Mouse (Mus musculus) MEL (cell line): ENCODE data around the gene Pdk2. TPM values are rescaled to one million over a fixed set of nuclear protein-coding genes. Genes with fewer than 3 reads are reported as not detected.

Experiments used
- DNase-seq: peaks from one replicate; pipeline ENCODE4 v3.0.0; 2011; ENCODE audit warnings: low read depth, low spot score
- H3K27ac ChIP-seq: 2 replicates; pipeline ENCODE4 v1.5.1; 2012; ENCODE audit warnings: low read depth, mild to moderate bottlenecking, control low read depth, low read length, moderate library complexity; ENCODE audit not compliant: control insufficient read depth
- H3K27me3 ChIP-seq, 2 experiments: fragments of 150-350 bp in 1 of 2; sonication (generic) in 1 of 2; 2 replicates each; pipeline ENCODE4 v1.6.1; 2012; ENCODE audit warnings: low read length in 2 of 2, mild to moderate bottlenecking in 2 of 2, improper control_type of control experiment in 1 of 2, moderate library complexity in 1 of 2; ENCODE audit not compliant: insufficient read depth in 2 of 2, control insufficient read depth in 1 of 2
- H3K36me3 ChIP-seq, 2 experiments: 2 replicates each; pipeline ENCODE4 v1.6.1; 2012 to 2014; ENCODE audit warnings: low read length in 2 of 2, improper control_type of control experiment in 1 of 2, inconsistent platforms in 1 of 2, mild to moderate bottlenecking in 1 of 2; ENCODE audit not compliant: insufficient read depth in 2 of 2, control insufficient read depth in 1 of 2
- H3K4me1 ChIP-seq, 2 experiments: fragments of 150-350 bp in 1 of 2; sonication (generic) in 1 of 2; 2 replicates each; pipeline ENCODE4 v1.6.1; 2012; ENCODE audit warnings: low read length in 2 of 2, improper control_type of control experiment in 1 of 2, mild to moderate bottlenecking in 1 of 2; ENCODE audit not compliant: insufficient read depth in 2 of 2, control insufficient read depth in 1 of 2
- H3K4me3 ChIP-seq, 2 experiments: fragments of 150-350 bp in 1 of 2; sonication (generic) in 1 of 2; 2 replicates each; pipeline ENCODE4 v1.5.1; 2012; ENCODE audit warnings: low read depth in 2 of 2, low read length in 2 of 2, mild to moderate bottlenecking in 2 of 2, moderate library complexity in 2 of 2, control low read depth in 1 of 2, improper control_type of control experiment in 1 of 2; ENCODE audit not compliant: control insufficient read depth in 1 of 2, insufficient read depth in 1 of 2
- H3K79me2 ChIP-seq: 2 replicates; pipeline ENCODE4 v1.6.1; 2012; ENCODE audit warnings: mild to moderate bottlenecking, low read length, moderate library complexity; ENCODE audit not compliant: control insufficient read depth, poor library complexity, insufficient read depth
- H3K9ac ChIP-seq: 2 replicates; pipeline ENCODE4 v1.6.1; 2012; ENCODE audit warnings: low read depth, mild to moderate bottlenecking, control low read depth, low read length, moderate library complexity; ENCODE audit not compliant: control insufficient read depth, poor library complexity, severe bottlenecking
- H3K9me3 ChIP-seq: fragments of 150-350 bp; sonication (generic); replicated peaks from 2 replicates; pipeline ENCODE4 v1.6.1; 2012; ENCODE audit warnings: mild to moderate bottlenecking, low read length, improper control_type of control experiment, moderate library complexity; ENCODE audit not compliant: insufficient read depth
- CHD1 ChIP-seq: IDR thresholded peaks from 2 replicates; pipeline ENCODE4 v1.6.1; 2012; ENCODE audit warnings: low read depth, mild to moderate bottlenecking, inconsistent platforms, low read length, improper control_type of control experiment
- CHD2 ChIP-seq: IDR thresholded peaks from 2 replicates; pipeline ENCODE4 v1.6.1; 2011; ENCODE audit warnings: low read length, improper control_type of control experiment
- E2F4 ChIP-seq: IDR thresholded peaks from 2 replicates; pipeline ENCODE4 v1.6.1; 2011; ENCODE audit warnings: low read depth, low read length, improper control_type of control experiment, borderline replicate concordance
- ELF1 ChIP-seq: IDR thresholded peaks from 2 replicates; pipeline ENCODE4 v1.6.1; 2014; ENCODE audit warnings: low read depth, mild to moderate bottlenecking, inconsistent platforms, low read length, improper control_type of control experiment, moderate library complexity
- EP300 ChIP-seq, 2 experiments: IDR thresholded peaks; 2 replicates each; pipeline ENCODE4 v1.6.1; 2011; ENCODE audit warnings: improper control_type of control experiment in 2 of 2, low read length in 2 of 2, low read depth in 1 of 2, mild to moderate bottlenecking in 1 of 2
- ETS1 ChIP-seq: IDR thresholded peaks from 2 replicates; pipeline ENCODE4 v1.6.1; 2012; ENCODE audit warnings: low read depth, mild to moderate bottlenecking, inconsistent platforms, low read length, improper control_type of control experiment, moderate library complexity
- GABPA ChIP-seq: IDR thresholded peaks from 2 replicates; pipeline ENCODE4 v1.6.1; 2012; ENCODE audit warnings: low read depth, mild to moderate bottlenecking, inconsistent platforms, low read length, improper control_type of control experiment, moderate library complexity
- GATA1 ChIP-seq: IDR thresholded peaks from 2 replicates; pipeline ENCODE4 v1.6.1; 2011; ENCODE audit warnings: low read depth, low read length, improper control_type of control experiment
- JUND ChIP-seq: IDR thresholded peaks from 2 replicates; pipeline ENCODE4 v1.6.1; 2011; ENCODE audit warnings: low read depth, mild to moderate bottlenecking, improper control_type of control experiment, low read length
- MAX ChIP-seq: IDR thresholded peaks from 2 replicates; pipeline ENCODE4 v1.6.1; 2011; ENCODE audit warnings: low read length, improper control_type of control experiment
- MXI1 ChIP-seq: IDR thresholded peaks from 2 replicates; pipeline ENCODE4 v1.6.1; 2011; ENCODE audit warnings: mild to moderate bottlenecking, low read depth, low read length, improper control_type of control experiment
- MYB ChIP-seq: IDR thresholded peaks from 2 replicates; pipeline ENCODE4 v1.6.1; 2011; ENCODE audit warnings: mild to moderate bottlenecking, low read depth, low read length, improper control_type of control experiment
- NELFE ChIP-seq: IDR thresholded peaks from 2 replicates; pipeline ENCODE4 v1.6.1; 2011; ENCODE audit warnings: low read depth, low read length, improper control_type of control experiment
- NRF1 ChIP-seq: IDR thresholded peaks from 2 replicates; pipeline ENCODE4 v1.6.1; 2014; ENCODE audit warnings: low read depth, mild to moderate bottlenecking, inconsistent platforms, low read length, improper control_type of control experiment, moderate library complexity; ENCODE audit not compliant: poor library complexity, insufficient read depth, severe bottlenecking
- POLR2A ChIP-seq, 2 experiments: IDR thresholded peaks; 2 replicates each; pipeline ENCODE4 v1.6.1; 2011 to 2012; ENCODE audit warnings: low read length in 2 of 2, mild to moderate bottlenecking in 2 of 2, control low read depth in 1 of 2, improper control_type of control experiment in 1 of 2, low read depth in 1 of 2, moderate library complexity in 1 of 2; ENCODE audit not compliant: control insufficient read depth in 1 of 2, insufficient read depth in 1 of 2, poor library complexity in 1 of 2
- POLR2AphosphoS2 ChIP-seq: IDR thresholded peaks from 2 replicates; pipeline ENCODE4 v1.6.1; 2011; ENCODE audit warnings: low read length, improper control_type of control experiment
- SIN3A ChIP-seq: IDR thresholded peaks from 2 replicates; pipeline ENCODE4 v1.6.1; 2012; ENCODE audit warnings: low read length, improper control_type of control experiment, inconsistent platforms
- SMC3 ChIP-seq: IDR thresholded peaks from 2 replicates; pipeline ENCODE4 v1.6.1; 2011; ENCODE audit warnings: low read depth, low read length, improper control_type of control experiment
- TCF12 ChIP-seq: IDR thresholded peaks from 2 replicates; pipeline ENCODE4 v1.6.1; 2014; ENCODE audit warnings: low read depth, mild to moderate bottlenecking, inconsistent platforms, low read length, improper control_type of control experiment, moderate library complexity
- ZKSCAN1 ChIP-seq: IDR thresholded peaks from 2 replicates; pipeline ENCODE4 v1.6.1; 2012; ENCODE audit warnings: low read depth, mild to moderate bottlenecking, inconsistent platforms, low read length, improper control_type of control experiment, moderate library complexity
- ZMIZ1 ChIP-seq: IDR thresholded peaks from 2 replicates; pipeline ENCODE4 v1.6.1; 2012; ENCODE audit warnings: low read depth, mild to moderate bottlenecking, inconsistent platforms, low read length, improper control_type of control experiment, moderate library complexity
- ZNF384 ChIP-seq: IDR thresholded peaks from 2 replicates; pipeline ENCODE4 v1.6.1; 2012; ENCODE audit warnings: low read depth, mild to moderate bottlenecking, inconsistent platforms, low read length, improper control_type of control experiment
- polyA plus RNA-seq, 2 experiments: library from polyadenylated mRNA; stranded (reverse) in 1 of 2; unstranded in 1 of 2; fragments of >175 nt in 1 of 2; fragments of >200 nt in 1 of 2; gene quantifications; 2 replicates each; pipeline versions ENCODE4 v1.2.1 to v1.2.4; 2012; ENCODE audit warnings: low replicate concordance in 2 of 2, low read depth in 1 of 2; ENCODE audit not compliant: insufficient read length in 2 of 2, insufficient read depth in 1 of 2, missing spikeins in 1 of 2
- total RNA-seq: library from RNA; depleted of rRNA; stranded (reverse); fragments of 300-350 nt; gene quantifications from 2 replicates; pipeline ENCODE4 v1.2.3, GENCODE M21; 2012

Pdk2 gene
- total and polyA plus RNA-seq, 3 experiments = 0.81 to 8.0 TPM; not detected in 1

GRCm38 (mm10) chr11:94994947-94995772, 46.0 kb downstream of the Pdk2 start:
- peaks cover 41 to 67% of the 10 kb centered on the region in 2 experiments for H3K4me1 ChIP-seq
- peak overlapping the region; percentile 79 to 87 for H3K4me3 ChIP-seq
- DNase-seq = peak; percentile 37
- H3K27me3 ChIP-seq = no peaks in the 10 kb centered on the region
- H3K79me2 ChIP-seq = peaks cover 91% of the 10 kb centered on the region
- H3K9ac ChIP-seq = peak overlapping the region; percentile 97
- no peaks in the 10 kb centered on the region for H3K9me3 ChIP-seq
- peaks cover 6 to 54% of the 10 kb centered on the region in 2 experiments; a peak in 3 of 4 replicates for H3K36me3 ChIP-seq
- H3K27ac ChIP-seq = peak overlapping the region; percentile 75
- TF ChIP-seq ZNF384 (peak; percentile 53; the same call in 1 of the 2 replicates), GATA1 (peak; percentile 58; the same call in 1 of the 2 replicates), CHD2 (no peak), JUND (no peak), NRF1 (peak; percentile 56; the same call in 1 of the 2 replicates), MXI1 (peak; percentile 23; the same call in 1 of the 2 replicates), POLR2AphosphoS2 (no peak), ZKSCAN1 (no peak), ETS1 (peak; percentile 35; the same call in 1 of the 2 replicates), GABPA (no peak), POLR2A (IDR thresholded peaks at IDR 0.05; ENCODE audit: control insufficient read depth in 1 of 2, insufficient read depth in 1 of 2, low read depth in 1 of 2, low read length in 2 of 2, poor library complexity in 1 of 2) (no peak; a peak in 1 of 4 replicates)

GRCm38 (mm10) chr11:94994208-94994814, 46.8 kb downstream of the Pdk2 start:
- Histone ChIP-seq H3K9me3 (no peaks in the 10 kb centered on the region), H3K9ac (peak overlapping the region; percentile 97), H3K79me2 (peaks cover 90% of the 10 kb centered on the region), H3K4me3 (peak overlapping the region; percentile 79 to 87), H3K27ac (peak overlapping the region; percentile 75), H3K27me3 (no peaks in the 10 kb centered on the region), H3K36me3 (peaks cover 3 to 47% of the 10 kb centered on the region in 2 experiments; a peak in 3 of 4 replicates), H3K4me1 (peaks cover 38 to 61% of the 10 kb centered on the region in 2 experiments)
- DNase-seq = peak; percentile 44
- TF ChIP-seq SIN3A = peak; percentile 68
- TF ChIP-seq NELFE = peak; percentile 26; the same call in 1 of the 2 replicates
- peak; percentile 47; the same call in 1 of the 2 replicates for TF ChIP-seq TCF12
- TF ChIP-seq EP300 (IDR thresholded peaks at IDR 0.05; ENCODE audit: low read depth in 1 of 2, low read length in 2 of 2) = peak; percentile 45 to 83; a peak in 3 of 4 replicates
- peak; percentile 85 for TF ChIP-seq MXI1
- TF ChIP-seq SMC3 = no peak
- TF ChIP-seq ELF1 = 0 out of 2 replicates have a peak, but pooled peaks have one; percentile 5
- 0 out of 2 replicates have a peak, but pooled peaks have one; percentile 9 for TF ChIP-seq ZMIZ1
- TF ChIP-seq E2F4 = no peak
- TF ChIP-seq ETS1 = 0 out of 2 replicates have a peak, but pooled peaks have one; percentile 39
- TF ChIP-seq CHD1 = no peak
- TF ChIP-seq MYB = peak; percentile 59; the same call in 1 of the 2 replicates
- TF ChIP-seq POLR2A (IDR thresholded peaks at IDR 0.05; ENCODE audit: control insufficient read depth in 1 of 2, insufficient read depth in 1 of 2, low read depth in 1 of 2, low read length in 2 of 2, poor library complexity in 1 of 2) = no peak; a peak in 1 of 4 replicates
- peak; percentile 29; the same call in 1 of the 2 replicates for TF ChIP-seq MAX
